Mouse (Mus musculus): ENCODE measurements around the gene Atxn1. TPM values are rescaled to one million over a fixed set of nuclear protein-coding genes. Genes with fewer than 3 reads are reported as not detected.

Atxn1 gene
- total and polyA plus RNA-seq, 3 experiments = 8.0 to 13.1 (median 9.7) TPM

DNA sequence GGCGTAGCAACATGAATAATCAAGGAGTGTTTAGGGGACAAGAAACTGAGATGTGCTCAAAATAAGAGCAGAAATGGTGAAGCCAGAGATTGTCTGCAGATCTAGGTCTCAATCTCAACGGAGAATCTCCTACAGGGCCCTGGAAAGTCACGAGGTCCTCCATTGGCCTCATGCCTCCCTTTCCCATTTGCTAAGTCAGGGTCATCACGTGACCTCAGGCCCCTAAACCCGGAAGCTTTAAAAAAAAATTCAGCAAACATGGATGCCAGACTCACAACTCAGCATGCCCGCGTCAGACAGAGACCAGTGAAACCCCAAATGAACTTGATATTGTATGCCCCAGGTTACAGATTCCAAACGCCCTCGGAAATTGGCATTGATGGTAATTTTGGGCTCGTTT, 302.0 kb downstream of the Atxn1 start:
- Histone ChIP-seq H3K4me3 (replicated peaks in 1 of 3; ENCODE audit: low read depth in 2 of 3, low read length in 2 of 3, poor library complexity in 1 of 3) (no peak overlapping the region), H3K27ac (ENCODE audit: insufficient read depth, low read depth) (0 out of 2 replicates have a peak overlapping the region, but pooled peaks have one; percentile 2), H3K79me2 (replicated peaks; ENCODE audit: control insufficient read depth, extremely low read depth, insufficient read depth, poor library complexity, severe bottlenecking) (peaks cover 3% of the 10 kb centered on the region), H3K9ac (ENCODE audit: insufficient read depth, low read depth) (no peak overlapping the region), H3K4me2 (ENCODE audit: insufficient read depth, low read depth, poor library complexity, severe bottlenecking) (no peak overlapping the region), H3K27me3 (replicated peaks) (no peaks in the 10 kb centered on the region), H3K36me3 (replicated peaks in 1 of 2; ENCODE audit: control insufficient read depth in 1 of 2, insufficient read depth in 1 of 2, low read length in 1 of 2) (peaks cover 21 to 59% of the 10 kb centered on the region in 2 experiments), H3K4me1 (ENCODE audit: control insufficient read depth in 1 of 2, insufficient read depth in 2 of 2) (peaks cover 17 to 73% of the 10 kb centered on the region in 2 experiments), H3K9me3 (replicated peaks; ENCODE audit: low read length) (no peaks in the 10 kb centered on the region)
- DNase-seq (ENCODE audit: extremely low read depth) = no peak
- in situ Hi-C loops (cut with MboI; ENCODE audit: low pct_ligation_motif_present, low pct_unique_long_range_greater_than_20kb, low sequenced_read_pairs) (no loop called here), dilution Hi-C loops (cut with MboI; ENCODE audit: extremely low pct_ligation_motif_present, extremely low pct_unique_long_range_greater_than_20kb, low sequenced_read_pairs) (no loop called here)
- TF ChIP-seq ELF1 (IDR thresholded peaks at IDR 0.05; ENCODE audit: low read depth, low read length) = 0 out of 2 replicates have a peak, but pooled peaks have one; percentile 27
- TF ChIP-seq USF2 (conservative IDR thresholded peaks at IDR 0.05; ENCODE audit: low read depth, low read length) = peak; percentile 52
- 0 out of 2 replicates have a peak, but pooled peaks have one; percentile 5 for TF ChIP-seq BHLHE40 (IDR thresholded peaks at IDR 0.05; ENCODE audit: low read depth, low read length)
- no peak for TF ChIP-seq ETS1 (conservative IDR thresholded peaks at IDR 0.05; ENCODE audit: low read depth, low read length)
- no peak for TF ChIP-seq POLR2A (IDR thresholded peaks at IDR 0.05; ENCODE audit: low read depth, low read length)
- peak; percentile 59 for TF ChIP-seq USF1 (IDR thresholded peaks at IDR 0.05; ENCODE audit: low read depth, low read length)

DNA sequence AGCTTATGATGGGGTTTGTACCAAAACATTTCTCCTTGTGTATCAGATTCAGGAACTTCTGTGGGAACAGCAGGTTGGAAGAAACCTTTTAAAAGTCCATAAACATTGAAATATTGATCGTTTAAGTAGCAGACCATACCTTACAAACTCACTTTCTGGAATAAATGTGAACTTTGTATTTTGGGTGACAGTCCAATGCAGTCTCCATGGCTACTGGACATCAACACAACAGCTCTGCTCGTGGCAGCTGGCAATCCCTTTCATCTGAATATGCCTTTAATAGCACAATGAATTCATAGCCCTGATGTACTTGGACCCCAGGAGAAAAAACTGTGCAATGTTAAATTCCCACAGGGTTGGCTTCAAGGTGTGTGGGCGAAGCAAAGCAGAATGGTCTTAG, 302.6 kb downstream of the Atxn1 start:
- Histone ChIP-seq H3K4me1 (ENCODE audit: control insufficient read depth in 1 of 2, insufficient read depth in 2 of 2) (peaks cover 17 to 80% of the 10 kb centered on the region in 2 experiments), H3K9me3 (replicated peaks; ENCODE audit: low read length) (no peaks in the 10 kb centered on the region), H3K36me3 (replicated peaks in 1 of 2; ENCODE audit: control insufficient read depth in 1 of 2, insufficient read depth in 1 of 2, low read length in 1 of 2) (peaks cover 17 to 59% of the 10 kb centered on the region in 2 experiments), H3K79me2 (replicated peaks; ENCODE audit: control insufficient read depth, extremely low read depth, insufficient read depth, poor library complexity, severe bottlenecking) (peaks cover 3% of the 10 kb centered on the region), H3K9ac (ENCODE audit: insufficient read depth, low read depth) (peak overlapping the region; percentile 29; the same call in 1 of the 2 replicates), H3K4me2 (ENCODE audit: insufficient read depth, low read depth, poor library complexity, severe bottlenecking) (peak overlapping the region; percentile 63; the same call in 1 of the 2 replicates), H3K27ac (ENCODE audit: insufficient read depth, low read depth) (0 out of 2 replicates have a peak overlapping the region, but pooled peaks have one; percentile 2), H3K4me3 (replicated peaks in 1 of 3; ENCODE audit: low read depth in 2 of 3, low read length in 2 of 3, poor library complexity in 1 of 3) (no peak overlapping the region), H3K27me3 (replicated peaks) (no peaks in the 10 kb centered on the region)
- in situ Hi-C loops (cut with MboI; ENCODE audit: low pct_ligation_motif_present, low pct_unique_long_range_greater_than_20kb, low sequenced_read_pairs) = no loop called here
- dilution Hi-C loops (cut with MboI; ENCODE audit: extremely low pct_ligation_motif_present, extremely low pct_unique_long_range_greater_than_20kb, low sequenced_read_pairs) = no loop called here
- no peak for TF ChIP-seq BHLHE40 (IDR thresholded peaks at IDR 0.05; ENCODE audit: low read depth, low read length)
- 0 out of 2 replicates have a peak, but pooled peaks have one; percentile 40 for TF ChIP-seq CHD1 (IDR thresholded peaks at IDR 0.05; ENCODE audit: low read depth, low read length)
- no peak for TF ChIP-seq JUND (conservative IDR thresholded peaks at IDR 0.05; ENCODE audit: low read depth, low read length)
- TF ChIP-seq MAX (IDR thresholded peaks at IDR 0.05; ENCODE audit: low read length) = no peak
- TF ChIP-seq GABPA (IDR thresholded peaks at IDR 0.05; ENCODE audit: insufficient replicate concordance, low read depth, low read length) = no peak
- TF ChIP-seq E2F4 (IDR thresholded peaks at IDR 0.05; ENCODE audit: insufficient replicate concordance, low read depth, low read length) = no peak
- no peak for DNase-seq (ENCODE audit: extremely low read depth)
